Mouse (Mus musculus): ENCODE results near the gene Rsl24d1. TPM values are rescaled to one million over a fixed set of nuclear protein-coding genes. Genes with fewer than 3 reads are reported as not detected.
A peak's percentile ranks its signal among the peaks of the same experiment; 100 is the strongest.

Gene Rsl24d1
- polyA plus RNA-seq, 1 experiment from 2014 or later = 172 TPM

GRCm38 (mm10) chr9:73091747-73092146, 21.5 kb upstream of the Rsl24d1 start:
- no peak overlapping the region for H3K4me3 ChIP-seq (ENCODE audit: low read depth, low read length)
- H3K36me3 ChIP-seq (ENCODE audit: control insufficient read depth, insufficient read depth, low read length) = no peaks in the 10 kb centered on the region
- H3K9ac ChIP-seq (ENCODE audit: low read length) = no peak overlapping the region
- no peaks in the 10 kb centered on the region for H3K27me3 ChIP-seq (ENCODE audit: control insufficient read depth, insufficient read depth, low read length)
- no peaks in the 10 kb centered on the region for H3K9me3 ChIP-seq (ENCODE audit: control insufficient read depth, low read length)
- no peaks in the 10 kb centered on the region for H3K4me1 ChIP-seq (ENCODE audit: control insufficient read depth, insufficient read depth, low read length)
- WGBS = 0% methylated on average over 1 of the region's 1 CpGs
- no peak overlapping the region for H3K4me2 ChIP-seq
- H3K27ac ChIP-seq (ENCODE audit: low read depth, low read length) = no peak overlapping the region
- ATAC-seq (ENCODE audit: low FRiP score) = no peak
- peak; percentile 91 for DNase-seq (ENCODE audit: low spot score, missing footprints)

- Histone ChIP-seq H3K27ac (ENCODE audit: low read depth, low read length) (no peak overlapping the region), H3K4me2 (no peak overlapping the region), H3K9ac (ENCODE audit: low read length) (no peak overlapping the region), H3K36me3 (ENCODE audit: control insufficient read depth, insufficient read depth, low read length) (no peaks in the 10 kb centered on the region), H3K27me3 (ENCODE audit: control insufficient read depth, insufficient read depth, low read length) (no peaks in the 10 kb centered on the region), H3K9me3 (ENCODE audit: control insufficient read depth, low read length) (no peaks in the 10 kb centered on the region), H3K4me1 (ENCODE audit: control insufficient read depth, insufficient read depth, low read length) (no peaks in the 10 kb centered on the region), H3K4me3 (ENCODE audit: low read depth, low read length) (no peak overlapping the region)
- DNase-seq (ENCODE audit: low spot score, missing footprints) (no peak), ATAC-seq (ENCODE audit: low FRiP score) (0 out of 2 replicates have a peak, but pooled peaks have one; percentile 64)
- WGBS = 56% methylated on average over 17 of the region's 17 CpGs
These were observed 18.6 kb upstream of the Rsl24d1 start for GRCm38 (mm10) chr9:73094580-73094979.

GRCm38 (mm10) chr9:73097898-73098297, 15.3 kb upstream of the Rsl24d1 start:
- Histone ChIP-seq H3K4me3 (ENCODE audit: low read depth, low read length) (no peak overlapping the region), H3K9ac (ENCODE audit: low read length) (no peak overlapping the region), H3K36me3 (ENCODE audit: control insufficient read depth, insufficient read depth, low read length) (no peaks in the 10 kb centered on the region), H3K9me3 (ENCODE audit: control insufficient read depth, low read length) (no peaks in the 10 kb centered on the region), H3K4me1 (ENCODE audit: control insufficient read depth, insufficient read depth, low read length) (no peaks in the 10 kb centered on the region), H3K4me2 (no peak overlapping the region), H3K27ac (ENCODE audit: low read depth, low read length) (no peak overlapping the region), H3K27me3 (ENCODE audit: control insufficient read depth, insufficient read depth, low read length) (peaks cover 8% of the 10 kb centered on the region)
- ATAC-seq (ENCODE audit: low FRiP score) (no peak), DNase-seq (ENCODE audit: low spot score, missing footprints) (no peak)
- WGBS = 89% methylated on average over 2 of the region's 2 CpGs

- WGBS = 90% methylated on average over 5 of the region's 5 CpGs
- DNase-seq (ENCODE audit: low spot score, missing footprints) = no peak
- Histone ChIP-seq H3K27ac (ENCODE audit: low read depth, low read length) (no peak within 1 kb of the TSS), H3K4me1 (ENCODE audit: control insufficient read depth, insufficient read depth, low read length) (no peaks in the 10 kb centered on the region; the same call in 1 of the 2 replicates), H3K9me3 (ENCODE audit: control insufficient read depth, low read length) (no peaks in the 10 kb centered on the region), H3K4me3 (ENCODE audit: low read depth, low read length) (no peak within 1 kb of the TSS), H3K27me3 (ENCODE audit: control insufficient read depth, insufficient read depth, low read length) (peaks cover 21% of the 10 kb centered on the region), H3K9ac (ENCODE audit: low read length) (no peak within 1 kb of the TSS), H3K4me2 (no peak within 1 kb of the TSS), H3K36me3 (ENCODE audit: control insufficient read depth, insufficient read depth, low read length) (no peaks in the 10 kb centered on the region)
- no peak for ATAC-seq (ENCODE audit: low FRiP score)
These were observed 11.7 kb upstream of the Rsl24d1 start, which contains the start of gene Khdc3 for GRCm38 (mm10) chr9:73101536-73101935. Gene Khdc3, plus strand, starts transcription at chr9:73101836.

- WGBS = 86% methylated on average over 4 of the region's 4 CpGs
- no peak within 1 kb of the TSS for H3K27ac ChIP-seq (ENCODE audit: low read depth, low read length)
These were observed 11.0 kb upstream of the Rsl24d1 start, which contains the start of gene Gm20509 for GRCm38 (mm10) chr9:73102181-73102580. Gene Gm20509, plus strand, starts transcription at chr9:73102470.

GRCm38 (mm10) chr9:73103159-73103879, 9.9 kb upstream of the Rsl24d1 start:
- Histone ChIP-seq H3K4me1 (ENCODE audit: control insufficient read depth, insufficient read depth, low read length) (no peaks in the 10 kb centered on the region; the same call in 1 of the 2 replicates), H3K4me2 (peak overlapping the region; percentile 72), H3K4me3 (ENCODE audit: low read depth, low read length) (peak overlapping the region; percentile 46), H3K9me3 (ENCODE audit: control insufficient read depth, low read length) (no peaks in the 10 kb centered on the region), H3K9ac (ENCODE audit: low read length) (peak overlapping the region; percentile 68), H3K27me3 (ENCODE audit: control insufficient read depth, insufficient read depth, low read length) (peaks cover 21% of the 10 kb centered on the region), H3K36me3 (ENCODE audit: control insufficient read depth, insufficient read depth, low read length) (no peaks in the 10 kb centered on the region), H3K27ac (ENCODE audit: low read depth, low read length) (no peak overlapping the region)
- DNase-seq (ENCODE audit: low spot score, missing footprints) (peak; percentile 91), ATAC-seq (ENCODE audit: low FRiP score) (peak; percentile 64)
- 7% methylated on average over 60 of the region's 60 CpGs for WGBS

More at GRCm38 (mm10) chr9:73102181-73102580, 11.0 kb upstream of the Rsl24d1 start, which contains the start of gene Gm20509:
- ATAC-seq (ENCODE audit: low FRiP score) (no peak), DNase-seq (ENCODE audit: low spot score, missing footprints) (peak; percentile 41)
- Histone ChIP-seq H3K4me2 (peak within 1 kb of the TSS; percentile 72), H3K4me1 (ENCODE audit: control insufficient read depth, insufficient read depth, low read length) (no peaks in the 10 kb centered on the region; the same call in 1 of the 2 replicates), H3K9ac (ENCODE audit: low read length) (peak within 1 kb of the TSS; percentile 68), H3K4me3 (ENCODE audit: low read depth, low read length) (peak within 1 kb of the TSS; percentile 46), H3K36me3 (ENCODE audit: control insufficient read depth, insufficient read depth, low read length) (no peaks in the 10 kb centered on the region), H3K27me3 (ENCODE audit: control insufficient read depth, insufficient read depth, low read length) (peaks cover 21% of the 10 kb centered on the region), H3K9me3 (ENCODE audit: control insufficient read depth, low read length) (no peaks in the 10 kb centered on the region)

GRCm38 (mm10) chr9:73103880-73104198, 9.4 kb upstream of the Rsl24d1 start:
- no peak for ATAC-seq (ENCODE audit: low FRiP score)
- Histone ChIP-seq H3K27ac (ENCODE audit: low read depth, low read length) (no peak overlapping the region), H3K4me1 (ENCODE audit: control insufficient read depth, insufficient read depth, low read length) (no peaks in the 10 kb centered on the region; the same call in 1 of the 2 replicates), H3K9ac (ENCODE audit: low read length) (peak overlapping the region; percentile 68; the same call in 1 of the 2 replicates), H3K4me3 (ENCODE audit: low read depth, low read length) (peak overlapping the region; percentile 46), H3K36me3 (ENCODE audit: control insufficient read depth, insufficient read depth, low read length) (no peaks in the 10 kb centered on the region), H3K4me2 (peak overlapping the region; percentile 72), H3K27me3 (ENCODE audit: control insufficient read depth, insufficient read depth, low read length) (peaks cover 21% of the 10 kb centered on the region), H3K9me3 (ENCODE audit: control insufficient read depth, low read length) (no peaks in the 10 kb centered on the region)
- WGBS = 44% methylated on average over 5 of the region's 5 CpGs
- no peak for DNase-seq (ENCODE audit: low spot score, missing footprints)

- 72% methylated on average over 1 of the region's 1 CpGs for WGBS
- Histone ChIP-seq H3K4me1 (ENCODE audit: control insufficient read depth, insufficient read depth, low read length) (no peaks in the 10 kb centered on the region; the same call in 1 of the 2 replicates), H3K4me3 (ENCODE audit: low read depth, low read length) (no peak overlapping the region), H3K27me3 (ENCODE audit: control insufficient read depth, insufficient read depth, low read length) (peaks cover 21% of the 10 kb centered on the region), H3K27ac (ENCODE audit: low read depth, low read length) (no peak overlapping the region), H3K9me3 (ENCODE audit: control insufficient read depth, low read length) (no peaks in the 10 kb centered on the region), H3K4me2 (no peak overlapping the region), H3K36me3 (ENCODE audit: control insufficient read depth, insufficient read depth, low read length) (no peaks in the 10 kb centered on the region), H3K9ac (ENCODE audit: low read length) (no peak overlapping the region)
- DNase-seq (ENCODE audit: low spot score, missing footprints) (no peak), ATAC-seq (ENCODE audit: low FRiP score) (no peak)
These were observed 8.1 kb upstream of the Rsl24d1 start for GRCm38 (mm10) chr9:73105141-73105540.

- Histone ChIP-seq H3K36me3 (ENCODE audit: control insufficient read depth, insufficient read depth, low read length) (no peaks in the 10 kb centered on the region), H3K9me3 (ENCODE audit: control insufficient read depth, low read length) (no peaks in the 10 kb centered on the region), H3K4me1 (ENCODE audit: control insufficient read depth, insufficient read depth, low read length) (no peaks in the 10 kb centered on the region; the same call in 1 of the 2 replicates), H3K27me3 (ENCODE audit: control insufficient read depth, insufficient read depth, low read length) (peaks cover 21% of the 10 kb centered on the region), H3K9ac (ENCODE audit: low read length) (no peak overlapping the region), H3K27ac (ENCODE audit: low read depth, low read length) (no peak overlapping the region), H3K4me3 (ENCODE audit: low read depth, low read length) (no peak overlapping the region), H3K4me2 (no peak overlapping the region)
- DNase-seq (ENCODE audit: low spot score, missing footprints) (peak; percentile 49), ATAC-seq (ENCODE audit: low FRiP score) (no peak)
These were observed 7.5 kb upstream of the Rsl24d1 start for GRCm38 (mm10) chr9:73105771-73106170.
